Mouse (Mus musculus) layer of hippocampus, postnatal 25 days (tissue): ENCODE results near the gene Sesn3. TPM values are rescaled to one million over a fixed set of nuclear protein-coding genes. Genes with fewer than 3 reads are reported as not detected.
A peak's percentile ranks its signal among the peaks of the same experiment; 100 is the strongest.

Experiments used
- DNase-seq, 2 experiments: peaks; one replicate each; pipeline ENCODE4 v3.0.0; 2022; ENCODE audit warnings: mixed read lengths in 2 of 2, low spot score in 1 of 2; ENCODE audit errors: extremely low spot score in 1 of 2
- total RNA-seq, 2 experiments: library from RNA; stranded (reverse); gene quantifications; 2 replicates each; pipeline ENCODE4 v1.2.3; 2021

Gene Sesn3
- total RNA-seq, 2 experiments from 2014 or later = 65.0 to 67.5 TPM

DNA sequence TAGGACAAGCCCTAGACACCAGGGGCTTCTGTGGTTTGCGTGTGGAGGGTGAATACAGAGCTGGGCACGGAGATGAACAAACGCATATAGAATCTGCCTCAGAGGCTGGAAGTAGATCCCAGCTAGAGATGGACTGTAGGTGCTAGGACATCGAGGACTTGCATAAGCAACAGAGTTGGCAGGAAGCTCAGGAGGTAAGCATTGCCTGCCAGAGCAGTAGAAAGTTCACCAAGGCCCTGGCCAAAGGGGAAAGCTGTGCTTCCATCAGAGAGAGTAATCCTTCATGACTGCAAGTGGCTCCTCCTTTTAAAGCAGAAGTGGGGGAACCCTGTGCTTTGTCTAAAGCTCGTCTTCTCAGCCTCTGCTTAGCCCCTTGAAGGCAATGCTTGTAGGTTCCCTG lies 74.5 kb downstream of the Sesn3 start:
- DNase-seq = no peak

DNA sequence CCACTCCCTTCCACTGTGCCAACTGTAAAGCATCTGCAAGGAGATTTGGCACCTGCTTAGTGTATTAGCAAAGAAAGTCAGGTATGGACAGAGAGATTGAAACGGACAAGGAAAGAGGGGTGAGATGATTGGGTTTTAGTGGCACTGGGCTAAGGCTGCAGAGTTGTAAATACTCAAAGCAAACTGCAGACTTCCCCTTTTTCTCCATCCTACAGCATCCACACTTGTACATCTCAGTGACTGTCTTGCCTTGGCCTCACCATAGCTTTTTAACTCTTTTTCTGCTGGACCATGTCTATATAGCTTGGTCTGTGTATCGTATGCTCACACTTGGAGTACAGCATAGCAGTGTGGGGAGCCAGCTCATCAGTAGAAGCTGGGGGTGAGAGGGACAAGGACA lies 75.9 kb downstream of the Sesn3 start:
- no peak for DNase-seq

DNA sequence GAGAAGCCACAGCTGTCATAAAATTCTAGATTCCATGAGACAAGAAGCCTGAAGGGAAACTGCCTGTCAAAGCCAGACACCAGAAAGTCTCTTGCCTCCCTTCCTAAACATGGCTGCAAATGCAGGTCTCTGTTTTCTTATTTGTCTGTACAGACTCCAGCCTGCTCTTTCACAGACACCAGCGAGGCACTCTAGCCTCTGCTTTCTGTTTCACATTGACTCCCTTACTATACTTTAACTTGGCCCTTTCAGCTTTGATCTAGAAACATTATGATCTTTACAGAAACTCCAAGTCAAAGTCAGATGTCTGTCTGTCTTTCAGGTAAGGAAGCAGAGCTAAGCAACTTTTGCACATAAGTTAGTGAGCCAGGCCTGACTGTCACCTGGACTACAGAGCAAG lies 77.5 kb downstream of the Sesn3 start:
- no peak for DNase-seq

DNA sequence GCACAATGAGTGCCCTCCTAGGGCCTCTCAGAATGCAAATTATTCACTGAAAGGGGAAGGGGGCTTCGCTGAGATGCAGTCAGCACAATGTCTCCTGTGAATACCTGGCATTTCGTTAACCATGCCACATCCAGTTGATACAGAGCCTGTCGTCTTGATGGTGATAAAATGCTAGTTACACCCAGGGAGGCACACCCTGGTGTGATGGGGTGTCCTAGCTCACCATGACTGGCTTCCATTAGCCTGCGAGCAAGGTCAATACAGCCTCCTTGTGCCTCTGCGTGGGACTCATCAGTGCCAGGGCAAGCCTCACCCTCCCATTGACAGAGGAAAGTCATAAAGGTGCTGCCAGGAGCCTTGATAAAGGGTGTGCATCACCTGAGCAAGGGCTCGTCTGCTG lies 80.0 kb downstream of the Sesn3 start:
- DNase-seq = no peak

DNA sequence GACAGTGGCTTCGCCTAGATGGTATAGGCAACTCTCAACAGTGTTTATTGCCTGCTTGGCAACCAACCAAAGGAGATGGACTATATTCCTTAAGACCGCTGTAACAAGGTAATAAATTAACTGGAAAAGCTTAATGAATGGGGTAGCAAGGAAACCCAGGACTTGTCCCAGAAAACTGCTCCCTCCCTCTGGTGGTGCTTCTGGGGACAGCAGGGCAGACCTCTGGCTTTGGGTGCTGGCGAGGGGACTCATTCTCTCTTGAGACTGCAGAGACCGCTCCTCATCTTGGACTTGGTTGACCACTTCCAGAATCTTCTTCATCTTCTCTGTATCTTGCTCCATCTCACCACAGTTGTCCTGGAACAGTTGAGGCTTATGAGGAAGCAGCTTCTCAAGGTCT lies 82.2 kb downstream of the Sesn3 start:
- DNase-seq = no peak

DNA sequence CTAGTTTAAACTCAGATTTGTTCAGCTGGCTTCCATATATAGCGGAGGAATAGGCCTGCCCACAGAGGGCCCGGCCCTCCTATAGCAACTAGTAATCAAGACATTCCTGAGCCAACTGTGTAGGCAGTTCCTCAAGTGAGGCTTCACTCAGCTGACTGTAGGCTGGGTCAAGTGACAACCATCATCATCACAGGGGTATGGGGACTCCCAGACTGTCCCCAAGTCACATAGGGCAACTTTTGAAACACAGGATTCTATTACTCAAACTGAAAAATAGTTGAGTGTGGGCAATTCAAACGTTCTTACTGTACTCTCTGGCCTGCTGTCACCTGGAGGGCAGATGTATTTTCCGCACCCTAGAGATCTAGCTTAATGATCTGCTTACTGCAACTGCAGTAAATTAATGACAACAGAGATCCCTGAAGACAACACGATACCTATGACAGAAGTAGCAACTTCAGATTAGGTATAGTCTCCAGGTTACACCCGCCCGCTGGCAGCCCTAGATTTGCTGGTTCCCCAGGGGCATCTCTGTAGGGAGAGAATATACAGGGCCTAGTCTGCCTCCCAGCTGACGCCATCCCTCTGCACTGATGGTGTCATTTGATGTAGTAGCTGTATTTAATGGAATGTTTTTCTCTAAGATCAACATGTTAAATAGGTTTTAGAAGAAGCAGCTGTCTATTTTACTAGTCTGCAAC lies 87.4 kb downstream of the Sesn3 start:
- DNase-seq = no peak

DNA sequence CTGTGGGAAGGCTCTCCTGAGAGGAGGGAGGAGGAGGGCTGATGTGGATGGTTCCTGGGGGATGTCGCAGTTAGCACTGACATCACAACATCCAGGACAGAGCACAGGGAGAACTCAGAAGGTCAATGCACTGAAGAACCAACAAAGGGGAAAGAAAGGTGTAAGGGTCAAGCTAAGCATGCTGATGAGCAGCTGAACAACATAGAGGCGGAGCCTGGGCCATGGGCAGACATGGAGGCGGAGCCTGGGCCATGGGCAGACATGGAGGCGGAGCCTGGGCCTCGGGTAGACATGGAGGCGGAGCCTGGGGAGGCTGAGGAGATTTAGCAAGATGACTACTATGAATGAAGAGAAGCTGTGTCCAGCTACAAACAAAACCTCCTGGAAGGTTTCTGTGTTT lies 88.7 kb downstream of the Sesn3 start:
- no peak for DNase-seq

DNA sequence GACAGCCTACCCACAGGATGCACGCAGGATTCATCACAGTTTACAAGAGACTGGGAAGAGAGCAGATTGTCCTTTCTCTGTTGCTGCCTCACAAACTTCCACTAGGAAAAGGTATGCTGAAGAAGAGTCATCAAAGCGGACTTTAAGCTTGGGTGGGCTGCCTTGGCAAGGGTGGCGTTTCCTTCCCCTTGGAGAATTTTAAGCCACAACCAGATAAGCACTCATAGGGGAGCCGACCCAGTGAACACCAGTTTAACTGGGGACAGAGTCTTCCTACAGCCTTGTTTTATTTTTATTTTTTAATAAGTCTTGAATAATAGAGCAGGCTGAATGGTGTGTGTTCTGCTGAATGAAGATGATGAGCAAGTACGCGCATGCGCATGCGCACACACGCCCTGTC lies 89.9 kb downstream of the Sesn3 start:
- DNase-seq = no peak

DNA sequence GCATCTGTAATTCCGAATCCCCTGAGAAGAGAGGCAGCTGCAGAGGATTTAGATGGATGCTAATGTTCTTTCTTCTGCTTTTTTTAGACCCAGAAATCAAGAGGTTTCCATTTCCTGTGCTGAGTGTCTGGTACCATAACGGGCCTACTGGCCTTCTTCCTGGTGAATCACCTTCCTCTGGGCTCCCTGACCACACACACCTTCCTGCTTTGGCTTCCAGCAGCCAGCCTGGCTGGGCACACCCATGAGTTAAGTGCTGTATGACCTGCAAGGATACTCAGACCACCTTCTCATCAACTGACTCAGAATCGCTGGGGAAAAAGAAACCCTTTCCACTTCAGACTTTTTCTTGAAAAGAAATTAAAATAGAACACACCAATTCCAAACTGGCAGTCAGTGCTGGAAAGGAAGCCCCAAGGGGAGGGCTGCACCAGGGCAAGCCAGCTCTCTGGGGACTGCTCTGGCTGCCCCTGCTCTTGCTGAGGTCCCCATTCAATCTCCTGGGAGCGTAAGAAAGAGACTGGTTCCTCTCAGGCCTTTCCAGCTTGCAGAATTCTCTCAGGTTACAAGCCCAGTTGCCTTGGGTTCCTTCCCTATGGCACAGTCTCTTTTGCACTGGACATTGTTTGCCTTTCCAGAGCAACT lies 90.7 kb downstream of the Sesn3 start:
- no peak for DNase-seq

DNA sequence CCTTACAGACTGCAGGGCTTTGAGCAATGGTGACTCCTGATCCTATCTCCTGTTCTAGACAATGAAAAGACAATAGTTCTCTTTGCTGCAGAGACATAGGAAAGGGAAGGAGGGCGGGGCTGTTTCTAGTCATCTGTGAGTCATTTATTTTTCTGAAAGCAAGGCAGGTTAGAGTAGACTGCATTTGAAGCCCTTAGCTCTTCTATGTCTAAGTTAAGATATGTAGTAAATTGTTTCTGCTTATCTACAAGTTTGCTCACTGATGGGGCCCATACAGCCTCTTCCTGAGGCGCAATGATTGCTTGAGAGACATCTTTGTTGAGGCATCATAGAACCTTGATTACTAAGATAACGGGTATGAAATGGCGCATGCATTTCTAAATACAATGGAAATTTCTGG lies 93.0 kb downstream of the Sesn3 start:
- no peak for DNase-seq

DNA sequence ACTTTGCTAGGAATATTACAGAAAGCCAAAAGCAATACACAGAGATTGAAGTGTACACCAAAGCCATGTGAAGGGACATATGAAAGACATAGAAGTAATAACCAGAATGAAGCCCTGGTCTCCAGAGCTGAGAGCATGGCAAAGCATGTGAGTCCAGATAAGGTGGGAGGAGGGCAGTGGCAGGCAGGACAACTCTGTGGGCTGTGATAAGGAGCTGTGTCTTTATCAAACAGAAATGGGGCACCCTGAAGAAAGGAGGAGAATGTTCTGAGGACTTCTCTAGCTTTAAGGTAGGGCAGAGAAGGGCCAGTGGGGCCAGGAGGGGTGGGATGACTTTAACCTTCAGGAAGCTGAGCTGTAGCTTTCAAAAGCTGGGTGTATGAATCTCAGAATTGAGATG lies 94.4 kb downstream of the Sesn3 start:
- no peak for DNase-seq

DNA sequence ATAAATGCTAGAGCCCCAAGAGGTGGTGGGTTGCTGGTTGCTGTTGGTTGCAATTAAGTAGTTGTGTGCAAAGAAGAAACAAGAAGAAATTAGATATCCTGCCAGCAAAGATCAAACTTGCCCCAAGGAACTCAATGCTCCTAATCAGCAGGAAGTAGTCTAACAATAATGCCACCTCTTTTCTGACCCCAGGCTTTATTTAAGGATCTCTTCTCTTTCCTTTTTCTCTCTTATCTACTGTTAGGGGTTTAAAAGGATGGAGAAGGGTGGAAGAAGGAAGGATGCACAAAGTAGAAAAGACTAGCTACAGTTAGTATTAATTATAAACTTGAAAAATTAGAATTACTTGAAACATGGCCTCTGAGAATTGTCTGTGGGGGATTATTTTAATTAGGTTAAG lies 97.6 kb downstream of the Sesn3 start:
- no peak for DNase-seq

DNA sequence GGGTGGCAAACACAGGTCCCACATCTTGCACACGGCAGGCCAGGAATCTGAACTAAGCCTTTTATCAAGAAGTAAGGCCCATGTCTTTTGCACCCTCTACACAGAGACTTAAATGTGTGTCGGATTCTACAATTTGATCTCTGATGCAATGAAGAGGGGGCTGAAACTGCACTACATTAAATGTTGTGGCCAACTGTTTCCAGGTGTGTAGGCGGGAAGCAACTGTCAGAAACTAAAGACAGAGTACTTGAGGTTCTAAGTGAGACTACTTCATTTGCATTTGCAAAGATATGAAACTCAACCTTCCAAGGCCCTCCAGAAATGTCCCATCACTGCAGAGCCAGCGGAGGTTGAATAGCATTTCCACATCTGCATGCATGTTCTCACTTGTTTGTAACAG lies 101.3 kb downstream of the Sesn3 start:
- DNase-seq = no peak

DNA sequence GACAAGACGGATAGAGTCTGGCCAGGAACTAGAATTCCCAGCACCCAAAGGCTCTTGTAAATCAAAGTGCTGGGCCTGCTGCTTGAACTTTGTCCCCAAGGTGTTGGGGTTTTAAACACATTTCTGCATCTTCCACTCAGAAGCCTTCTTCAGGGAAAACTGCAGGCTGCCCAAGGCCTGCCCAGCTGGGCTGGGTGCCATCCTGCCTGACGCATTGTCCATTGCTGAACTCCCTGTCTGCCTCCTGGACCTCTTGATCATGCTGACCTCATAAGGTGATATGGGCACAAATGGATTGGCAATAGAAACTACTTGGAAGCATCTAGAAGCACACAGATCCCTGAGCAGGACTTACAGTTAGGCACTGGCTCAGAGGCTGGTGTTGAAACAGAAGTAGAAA lies 103.3 kb downstream of the Sesn3 start:
- DNase-seq = no peak

DNA sequence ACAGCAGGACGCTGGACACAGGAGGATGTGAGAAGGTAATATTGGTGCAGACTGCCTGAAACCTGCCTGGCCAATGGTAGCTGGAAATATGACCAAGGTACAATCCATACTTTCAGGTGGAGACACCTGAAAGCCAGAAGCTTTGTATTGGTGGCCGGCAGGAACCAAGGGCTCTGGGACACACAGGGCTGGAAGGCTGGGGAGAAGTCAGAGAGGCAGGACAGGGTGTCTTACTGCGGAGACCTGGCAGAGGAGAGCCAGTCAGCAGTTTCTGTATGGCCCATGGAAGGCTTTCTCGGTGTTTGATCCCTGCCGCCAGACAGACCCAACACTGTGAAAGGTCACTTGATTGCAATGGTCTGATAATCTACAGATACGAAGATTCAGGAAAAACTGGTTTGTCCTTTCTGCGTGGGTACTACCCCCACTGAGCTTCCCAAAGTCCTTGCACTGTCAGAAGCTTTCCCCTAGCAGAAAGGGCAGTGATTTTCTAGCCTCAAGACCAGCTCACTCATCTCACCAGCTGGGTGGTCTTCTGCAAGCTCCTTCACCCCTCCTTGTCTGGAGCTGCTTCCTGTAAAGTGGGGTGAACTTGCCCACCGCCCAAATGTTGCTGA lies 105.0 kb downstream of the Sesn3 start:
- no peak for DNase-seq

DNA sequence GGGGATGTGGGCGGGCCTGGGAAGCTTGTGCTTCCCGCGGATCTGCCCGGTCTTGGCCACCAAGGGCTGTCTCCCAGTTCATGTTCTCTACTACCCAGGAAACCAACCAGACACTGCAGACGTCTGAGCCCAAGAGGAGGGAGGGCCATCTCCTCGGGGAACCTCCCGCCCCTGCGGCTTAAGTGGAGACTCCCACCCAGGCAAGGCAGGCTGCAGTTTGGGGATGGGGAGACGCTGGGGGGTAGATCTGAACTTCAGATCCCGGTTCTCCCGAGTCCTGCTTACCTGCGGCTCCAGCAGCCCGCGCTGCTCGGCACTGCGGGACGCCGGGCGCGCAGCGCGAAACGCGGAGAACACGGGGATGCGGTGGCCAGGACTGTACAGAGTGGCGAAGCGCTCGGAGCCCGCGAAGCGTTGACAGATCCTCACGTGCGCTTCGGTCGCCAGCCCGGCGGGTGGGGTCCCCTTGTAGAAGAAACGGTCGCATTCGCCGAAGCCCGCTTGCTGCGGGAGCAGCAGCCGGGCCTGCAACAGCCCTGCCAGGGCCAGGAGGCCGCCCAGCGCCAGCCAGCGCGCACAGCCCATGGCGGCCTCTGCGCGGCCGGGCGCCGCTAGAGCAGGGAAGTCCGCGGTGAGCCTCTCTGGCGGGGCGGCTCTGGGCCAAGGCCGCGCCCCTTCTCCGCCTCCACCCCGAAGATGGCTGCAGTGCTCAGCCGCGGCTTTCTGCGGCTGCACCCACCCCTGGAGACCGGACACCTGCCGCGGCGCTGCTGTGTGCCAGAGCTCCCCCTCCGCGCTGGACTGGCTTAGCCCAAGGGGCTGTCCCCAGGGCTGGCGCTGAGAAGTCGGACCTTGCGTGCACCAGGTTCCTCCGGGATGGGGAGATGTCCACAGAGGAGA lies 105.8 kb downstream of the Sesn3 start:
- peak; percentile 54 to 85 for DNase-seq

DNA sequence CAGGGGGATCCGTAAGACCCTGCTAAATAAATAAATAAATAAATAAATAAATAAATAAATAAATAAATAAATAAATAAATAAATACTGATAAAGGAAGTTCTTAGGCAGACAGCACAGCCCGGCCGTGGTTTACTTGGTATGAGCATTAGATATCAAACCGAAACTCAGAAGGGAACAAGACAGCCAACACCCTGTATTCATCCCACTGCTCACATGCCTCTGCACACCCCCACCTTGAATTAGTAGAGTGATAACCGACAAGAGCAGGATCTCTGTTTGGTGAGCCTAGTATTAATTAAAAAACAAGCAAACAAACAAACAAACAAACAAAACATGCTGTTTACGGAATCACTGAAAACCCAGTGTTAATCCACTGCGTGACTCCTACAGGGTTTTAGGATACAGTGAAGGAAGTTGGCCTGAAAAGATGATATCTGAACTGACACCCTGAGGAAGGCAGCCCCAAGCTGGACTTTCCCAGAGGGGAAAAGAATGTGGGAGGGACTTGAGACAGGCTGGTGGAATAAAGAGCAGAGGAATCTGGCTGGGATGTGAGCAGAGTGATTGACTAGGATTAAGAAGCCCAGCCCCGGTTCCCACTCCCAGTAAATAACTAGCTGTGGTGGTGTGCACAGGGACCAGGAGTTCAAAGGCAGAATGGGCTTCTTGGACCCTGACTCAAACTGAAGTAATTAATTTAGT lies 106.6 kb downstream of the Sesn3 start, which contains the start of gene Endod1:
TSS of gene Endod1 (minus strand) at position 155 of the 703 bp plus-strand sequence.
- peak in 1 of 2 experiments; percentile 29 for DNase-seq

DNA sequence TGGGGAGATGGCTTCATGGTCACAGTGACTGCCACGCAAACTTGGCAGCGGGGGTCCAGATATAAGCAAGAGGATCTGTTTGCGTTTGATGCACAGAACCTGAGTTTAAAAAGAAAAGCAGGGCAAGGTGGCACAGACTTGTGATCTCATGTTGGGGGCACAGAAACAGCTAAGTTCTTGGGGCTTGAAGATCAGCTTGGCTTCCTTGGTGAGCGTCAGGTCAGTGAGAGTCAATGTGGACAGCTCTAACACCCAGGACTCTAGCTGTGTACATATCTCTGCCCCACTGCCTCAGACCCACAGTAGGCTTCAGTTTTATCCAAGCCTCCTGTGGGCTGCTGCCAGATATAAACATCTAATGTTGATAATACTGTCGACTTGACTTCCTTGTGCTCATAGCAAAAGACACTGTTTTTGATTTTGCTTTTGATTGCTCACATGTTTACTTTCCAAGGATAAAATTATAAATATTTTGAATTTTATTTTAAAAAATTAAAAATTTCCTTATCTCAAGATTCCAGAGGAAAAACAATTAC lies 107.5 kb downstream of the Sesn3 start:
- DNase-seq = no peak
